Mouse (Mus musculus) left cerebral cortex, adult 8-10 months (tissue): ENCODE results near the gene Emilin1. TPM values are rescaled to one million over a fixed set of nuclear protein-coding genes. Genes with fewer than 3 reads are reported as not detected.
A peak's percentile ranks its signal among the peaks of the same experiment; 100 is the strongest.

Experiments used
- DNase-seq, 2 experiments: peaks; one replicate each; pipeline ENCODE4 v3.0.0; 2022; ENCODE audit warnings: low spot score in 2 of 2
- total RNA-seq, 4 experiments: library from RNA; stranded (reverse); gene quantifications; 2 replicates each; pipeline ENCODE4 v1.2.4; 2022

Gene Emilin1
- total RNA-seq, 4 experiments from 2014 or later, result 2.3 to 4.2 (median 2.8) TPM

DNA sequence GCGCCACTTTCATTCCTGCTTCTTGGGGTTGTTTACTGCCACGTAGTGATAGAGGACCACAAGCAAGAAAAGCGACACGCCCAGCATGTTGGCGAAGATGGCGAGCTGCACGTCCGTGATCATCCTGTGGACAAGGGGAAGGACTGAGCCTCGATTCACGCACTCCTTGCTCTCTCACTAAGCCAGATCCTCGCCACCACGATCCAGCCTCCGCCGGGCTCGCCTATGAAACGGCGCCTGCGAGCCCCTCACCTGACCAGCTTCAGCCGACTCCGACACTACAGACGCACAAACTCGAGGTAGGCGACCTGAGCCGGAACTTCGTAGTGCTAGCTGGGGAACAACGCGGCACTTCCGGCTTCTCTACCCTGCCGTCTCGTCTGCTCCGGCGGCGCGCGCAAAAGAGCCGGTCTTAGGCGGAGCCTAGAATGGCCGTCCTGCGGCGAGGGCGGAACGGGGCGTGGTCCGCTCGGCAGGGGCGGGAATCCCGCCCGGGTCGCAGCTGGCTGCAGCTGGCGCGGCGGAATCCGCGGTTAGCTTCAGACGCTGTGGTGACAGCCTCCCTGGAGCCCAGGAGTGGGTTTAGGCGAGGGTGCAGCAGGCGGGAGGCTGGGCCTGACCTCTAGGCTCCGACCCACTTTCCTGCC lies 5.7 kb upstream of the Emilin1 start, which contains the start of gene Ost4:
Ost4 (minus strand) TSS at position 376 of the 647 bp plus-strand sequence.
- peak; percentile 86 to 94 for DNase-seq

DNA sequence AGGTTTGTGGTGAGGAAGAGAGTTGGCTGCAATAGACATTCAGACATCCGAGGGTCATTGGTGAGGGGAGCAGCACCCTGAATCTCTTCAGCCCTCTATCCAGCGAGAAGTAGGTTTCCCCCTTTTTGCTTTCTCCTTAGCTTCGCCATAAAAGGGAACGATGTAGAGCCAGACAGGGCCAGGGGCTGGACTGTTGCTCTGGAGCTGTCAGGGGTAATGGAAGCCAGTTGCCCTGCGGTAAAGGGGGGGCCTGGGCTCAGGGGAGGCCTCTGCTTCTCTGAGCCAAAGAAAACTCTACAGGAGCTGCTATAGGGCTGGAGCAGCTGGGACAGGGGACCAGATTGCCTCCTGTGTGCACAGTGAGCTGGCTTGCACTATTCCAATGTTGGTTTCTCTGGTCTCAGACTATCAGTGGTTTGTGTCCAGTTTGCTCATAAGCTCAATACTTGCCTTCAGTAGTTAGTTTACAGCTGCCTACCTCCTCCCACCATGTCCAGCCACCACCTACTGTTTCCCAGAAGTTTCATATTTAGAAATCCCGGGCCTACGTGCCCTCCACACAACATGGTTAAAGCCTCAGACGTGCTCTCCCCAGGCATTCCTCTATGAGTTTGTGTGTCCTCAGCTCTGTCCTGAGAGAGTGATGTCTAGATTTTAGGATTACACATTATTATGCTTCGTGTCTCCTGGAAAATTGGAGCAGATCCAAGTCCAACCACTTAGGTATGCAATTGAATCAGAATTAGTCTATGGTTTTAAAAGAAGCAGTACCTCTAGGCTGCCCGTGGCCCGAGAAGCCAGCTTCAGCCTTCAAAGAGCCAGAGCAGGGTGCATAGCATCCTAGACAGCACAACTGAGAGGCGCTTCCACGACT lies 4.5 kb upstream of the Emilin1 start:
- no peak for DNase-seq

DNA sequence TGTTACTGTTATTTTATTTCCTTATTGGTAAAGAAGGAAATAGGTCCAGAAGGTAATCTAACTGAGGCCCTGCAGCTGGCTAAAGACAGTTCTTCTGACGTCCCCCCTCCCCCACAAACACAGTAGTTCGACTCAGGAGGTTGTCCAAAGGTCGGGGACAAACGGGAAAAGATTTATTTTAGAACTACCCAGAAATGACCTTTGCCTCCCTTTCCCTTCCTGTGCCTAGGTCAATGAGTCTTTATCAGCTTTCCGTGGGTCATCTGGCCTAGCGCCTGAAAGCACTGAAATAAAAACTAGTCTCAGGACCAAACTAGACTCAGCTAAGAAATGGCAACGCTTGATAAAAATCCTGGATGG lies 3.9 kb upstream of the Emilin1 start:
- no peak for DNase-seq

DNA sequence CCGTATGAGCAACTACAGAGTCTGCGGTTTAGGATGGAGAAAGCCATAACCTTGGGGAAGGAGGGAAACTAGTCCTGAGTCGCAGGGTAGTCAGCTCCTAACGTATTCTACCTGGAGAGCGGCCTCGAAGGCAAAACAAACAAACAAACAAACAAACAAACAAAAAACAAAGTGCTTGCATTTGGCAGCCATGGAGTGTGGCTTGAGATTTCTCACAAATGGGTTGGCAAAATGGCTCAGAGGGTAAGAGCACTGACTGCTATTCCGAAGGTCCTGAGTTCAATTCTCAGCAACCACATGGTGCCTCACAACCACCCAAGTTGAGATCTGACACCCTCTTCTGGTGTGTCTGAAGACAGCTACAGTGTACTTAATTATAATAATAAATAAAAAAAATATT lies 3.3 kb upstream of the Emilin1 start:
- no peak for DNase-seq

DNA sequence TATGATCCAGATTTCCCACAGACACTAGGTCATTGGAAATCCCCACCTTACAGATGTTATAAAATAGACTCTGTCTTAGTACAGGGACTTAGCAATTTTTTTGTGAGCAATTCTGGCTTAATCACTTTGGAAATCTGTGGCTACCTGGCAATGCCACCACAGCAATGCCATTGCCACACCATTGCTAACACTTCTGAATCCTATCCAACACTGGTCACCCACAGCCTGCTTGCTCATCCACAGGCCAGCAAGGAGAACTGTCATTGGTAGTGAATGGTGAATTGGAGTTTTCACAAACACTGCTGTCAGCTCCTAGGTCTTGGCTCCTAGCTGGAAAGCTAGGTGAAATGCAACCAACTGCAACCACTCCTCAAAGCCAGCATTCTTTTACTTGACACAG lies 2.7 kb upstream of the Emilin1 start:
- DNase-seq, result no peak

DNA sequence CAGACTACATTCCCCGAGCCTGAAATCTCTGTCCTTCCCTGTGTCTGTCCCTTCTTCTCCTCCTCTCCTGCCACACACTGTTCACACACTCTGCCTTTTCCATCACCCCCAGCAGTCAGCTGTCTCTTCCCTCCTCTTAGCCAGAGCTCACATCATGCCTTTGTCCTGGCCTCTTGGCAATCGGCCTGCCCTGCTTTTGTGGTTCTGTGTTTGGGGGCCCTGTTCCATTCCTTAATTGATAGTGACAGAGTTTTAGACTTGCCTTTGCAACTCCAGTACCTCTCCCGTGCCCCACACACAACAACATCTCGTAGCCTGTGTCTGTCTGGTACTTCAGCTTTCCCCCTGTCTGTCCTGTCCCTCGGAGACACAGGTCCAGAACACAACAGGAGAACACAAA lies 1.0 kb upstream of the Emilin1 start:
- DNase-seq, result no peak

DNA sequence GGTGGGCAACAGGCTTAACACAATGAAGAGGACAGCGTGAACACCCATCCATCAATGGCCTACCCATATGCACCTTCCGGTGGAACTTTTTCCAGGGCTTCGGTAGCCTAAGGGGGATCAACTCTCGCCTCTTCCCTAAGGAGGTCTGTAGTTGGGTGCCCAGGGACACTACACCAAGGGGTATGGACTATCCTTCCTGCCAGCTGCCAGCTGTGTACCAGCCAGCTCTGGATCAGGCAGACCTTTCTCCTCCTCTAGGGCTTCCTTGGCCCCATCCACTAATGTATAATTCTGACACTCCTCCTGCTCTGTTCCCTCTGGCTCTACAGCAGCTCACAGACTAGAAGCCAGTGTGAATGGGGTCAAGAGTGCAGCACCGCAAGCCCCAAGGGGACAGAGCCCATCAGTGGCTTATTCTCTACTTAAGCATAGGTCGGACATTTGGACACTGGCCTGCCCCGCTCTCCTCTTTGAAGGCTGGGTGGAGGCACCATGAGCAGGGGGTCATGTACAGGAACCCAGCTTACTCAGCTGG lies 966 bp downstream of the Emilin1 start:
- DNase-seq, result no peak

DNA sequence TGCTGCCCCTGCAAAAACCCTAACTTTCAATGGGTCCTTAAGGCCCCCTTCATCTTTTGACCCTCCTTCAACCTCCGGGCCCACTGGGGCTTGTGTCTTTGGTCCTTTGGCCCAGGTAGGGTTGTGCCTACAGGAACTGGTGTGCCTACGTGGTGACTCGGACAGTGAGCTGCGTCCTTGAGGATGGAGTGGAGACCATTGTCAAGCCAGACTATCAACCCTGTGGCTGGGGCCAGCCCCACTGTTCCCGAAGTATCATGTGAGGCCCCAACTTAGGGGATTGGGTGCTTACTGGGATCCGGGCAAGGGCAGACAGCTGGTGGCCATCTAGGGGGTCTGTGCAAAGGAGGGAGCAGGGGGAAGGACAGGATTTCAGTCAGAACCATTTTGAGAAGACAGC lies 1.6 kb downstream of the Emilin1 start:
- no peak for DNase-seq

DNA sequence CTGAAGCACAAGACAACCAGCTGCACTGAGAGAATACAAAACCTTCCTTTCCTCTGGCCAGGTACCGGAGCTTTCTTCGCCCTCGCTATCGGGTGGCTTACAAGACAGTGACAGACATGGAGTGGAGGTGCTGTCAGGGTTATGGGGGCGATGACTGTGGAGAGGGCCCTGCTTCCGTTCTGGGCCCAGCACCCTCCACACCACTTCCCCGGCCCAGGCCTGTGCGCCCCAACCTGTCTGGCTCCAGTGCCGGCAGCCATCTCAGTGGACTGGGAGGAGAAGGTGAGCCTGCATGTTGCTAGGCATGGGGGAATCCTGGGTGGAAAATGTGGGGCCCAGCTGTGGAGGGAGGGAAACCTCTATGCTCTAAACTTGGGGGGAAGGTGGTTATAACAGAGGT lies 2.3 kb downstream of the Emilin1 start:
- no peak for DNase-seq

DNA sequence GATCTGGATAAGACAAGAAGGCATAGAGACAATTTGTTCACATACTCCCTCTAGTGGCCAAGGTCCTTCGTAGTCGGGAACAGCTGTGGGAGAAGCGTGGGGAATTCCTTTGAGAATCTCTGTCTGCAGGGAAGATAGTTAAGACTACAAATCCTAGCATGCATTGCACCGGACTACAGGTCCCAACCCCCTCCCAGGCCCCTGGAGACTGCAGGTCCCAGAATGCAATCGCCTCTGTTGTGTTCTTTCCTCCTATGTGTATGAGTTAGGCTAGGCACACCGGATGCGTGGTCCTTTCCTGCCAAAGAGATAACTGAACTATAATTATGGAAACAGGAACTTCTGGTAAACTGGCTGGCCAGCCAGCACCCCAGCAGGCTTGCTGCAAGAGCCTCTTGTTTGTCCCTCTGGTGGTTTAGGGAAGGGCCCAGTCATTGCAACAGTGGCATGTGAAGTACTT lies 2.8 kb downstream of the Emilin1 start:
- peak; percentile 61 to 96 for DNase-seq

DNA sequence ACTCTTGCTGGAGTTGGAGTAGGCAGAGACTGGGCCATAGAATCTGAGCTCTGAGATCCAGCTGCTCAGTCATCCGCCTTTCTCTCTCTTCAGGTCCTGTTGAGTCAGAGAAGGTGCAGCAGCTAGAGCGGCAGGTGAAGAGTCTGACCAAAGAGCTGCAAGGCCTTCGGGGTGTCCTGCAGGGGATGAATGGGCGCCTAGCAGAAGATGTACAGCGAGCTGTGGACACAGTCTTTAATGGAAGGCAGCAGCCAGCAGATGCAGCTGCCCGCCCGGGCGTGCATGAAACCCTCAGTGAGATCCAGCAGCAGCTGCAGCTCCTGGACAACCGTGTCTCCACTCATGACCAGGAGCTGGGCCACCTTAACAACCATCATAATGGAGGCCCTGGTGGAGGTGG lies 3.6 kb downstream of the Emilin1 start:
- DNase-seq, result no peak

DNA sequence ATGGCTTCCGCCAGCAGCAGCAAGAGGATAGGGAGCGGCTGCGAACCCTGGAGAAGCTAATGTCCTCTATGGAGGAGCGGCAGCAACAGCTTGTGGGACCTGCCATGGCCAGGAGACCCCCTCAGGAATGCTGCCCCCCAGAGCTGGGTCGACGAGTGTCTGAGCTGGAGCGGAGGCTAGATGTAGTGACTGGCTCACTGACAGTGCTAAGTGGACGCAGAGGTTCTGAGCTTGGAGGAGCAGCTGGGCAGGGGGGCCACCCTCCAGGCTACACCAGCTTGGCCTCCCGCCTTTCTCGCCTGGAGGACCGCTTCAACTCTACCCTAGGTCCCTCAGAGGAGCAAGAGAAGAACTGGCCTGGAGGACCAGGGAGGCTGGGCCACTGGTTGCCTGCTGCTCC lies 4.1 kb downstream of the Emilin1 start:
- no peak for DNase-seq

DNA sequence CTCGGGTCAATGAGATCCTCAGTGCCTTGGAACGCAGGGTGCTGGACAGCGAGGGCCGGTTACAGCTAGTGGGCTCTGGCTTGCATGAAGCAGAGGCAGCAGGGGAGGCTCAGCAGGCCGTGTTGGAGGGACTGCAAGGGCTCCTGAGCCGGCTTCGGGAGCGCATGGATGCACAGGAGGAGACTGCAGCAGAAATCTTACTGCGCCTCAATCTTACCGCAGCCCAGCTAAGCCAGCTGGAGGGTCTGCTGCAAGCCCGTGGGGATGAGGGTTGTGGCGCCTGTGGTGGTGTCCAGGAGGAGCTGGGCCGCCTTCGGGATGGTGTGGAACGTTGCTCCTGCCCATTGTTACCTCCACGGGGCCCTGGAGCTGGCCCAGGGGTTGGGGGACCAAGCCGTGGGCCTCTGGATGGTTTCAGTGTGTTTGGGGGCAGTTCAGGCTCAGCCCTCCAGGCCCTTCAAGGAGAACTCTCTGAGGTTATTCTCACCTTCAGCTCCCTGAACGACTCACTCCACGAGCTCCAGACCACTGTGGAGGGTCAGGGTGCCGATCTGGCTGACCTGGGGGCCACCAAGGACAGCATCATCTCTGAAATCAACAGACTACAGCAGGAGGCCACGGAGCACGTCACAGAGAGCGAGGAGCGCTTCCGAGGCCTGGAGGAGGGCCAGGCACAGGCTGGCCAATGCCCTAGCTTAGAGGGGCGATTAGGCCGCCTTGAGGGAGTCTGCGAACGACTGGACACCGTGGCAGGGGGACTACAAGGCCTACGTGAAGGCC lies 4.9 kb downstream of the Emilin1 start:
- no peak for DNase-seq

DNA sequence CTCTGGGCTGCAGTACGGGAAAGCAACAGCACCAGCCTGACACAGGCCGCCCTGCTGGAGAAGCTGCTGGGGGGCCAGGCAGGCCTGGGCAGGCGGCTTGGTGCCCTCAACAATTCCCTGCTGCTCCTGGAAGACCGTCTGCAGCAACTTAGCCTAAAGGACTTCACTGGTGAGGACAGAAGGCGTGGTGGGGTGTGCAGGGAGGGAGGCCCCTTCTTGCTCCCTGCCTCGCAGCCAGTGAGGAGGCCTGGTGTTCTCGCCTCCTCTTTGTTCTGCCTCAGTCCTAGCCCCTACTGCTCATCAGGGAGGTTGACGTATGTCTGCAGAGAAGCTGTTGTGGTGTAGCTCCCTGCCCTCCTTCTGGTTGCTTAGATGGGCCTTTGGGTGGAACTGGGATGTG lies 5.5 kb downstream of the Emilin1 start:
- DNase-seq, result no peak

DNA sequence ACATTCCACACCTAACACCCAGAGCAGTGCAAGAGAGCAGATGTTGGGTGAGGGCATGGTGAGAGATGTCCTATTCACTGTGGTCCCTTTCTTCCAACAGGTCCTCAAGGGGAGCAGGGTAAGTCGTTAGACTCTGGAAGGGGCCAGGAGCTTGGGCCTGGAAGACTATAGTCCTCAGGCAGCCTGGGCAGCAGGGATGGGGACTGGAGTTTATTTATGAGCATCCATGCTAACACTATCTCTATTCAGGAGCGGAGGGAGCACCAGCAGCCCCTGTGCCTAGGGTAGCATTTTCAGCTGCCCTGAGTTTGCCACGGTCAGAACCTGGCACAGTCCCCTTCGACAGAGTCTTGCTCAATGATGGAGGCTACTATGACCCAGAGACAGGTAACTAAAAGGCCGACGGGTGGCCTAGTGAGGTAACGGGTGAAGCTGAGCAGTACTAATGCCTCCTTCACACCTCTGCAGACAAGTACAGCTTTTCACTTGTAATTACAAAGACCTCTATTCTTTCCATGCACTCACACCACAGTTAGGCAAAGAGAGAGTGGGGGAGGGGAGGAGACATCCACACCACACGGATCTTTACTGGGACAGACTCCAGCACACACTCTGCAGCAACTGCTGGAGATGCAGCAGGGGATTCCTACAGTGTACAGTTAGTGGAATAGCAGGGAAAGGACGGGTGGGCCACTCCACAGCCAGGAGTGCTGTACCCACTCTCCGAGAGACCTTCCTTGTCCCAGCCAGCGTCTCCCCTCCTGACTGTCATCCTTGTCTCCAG lies 6.8 kb downstream of the Emilin1 start:
- DNase-seq, result no peak

DNA sequence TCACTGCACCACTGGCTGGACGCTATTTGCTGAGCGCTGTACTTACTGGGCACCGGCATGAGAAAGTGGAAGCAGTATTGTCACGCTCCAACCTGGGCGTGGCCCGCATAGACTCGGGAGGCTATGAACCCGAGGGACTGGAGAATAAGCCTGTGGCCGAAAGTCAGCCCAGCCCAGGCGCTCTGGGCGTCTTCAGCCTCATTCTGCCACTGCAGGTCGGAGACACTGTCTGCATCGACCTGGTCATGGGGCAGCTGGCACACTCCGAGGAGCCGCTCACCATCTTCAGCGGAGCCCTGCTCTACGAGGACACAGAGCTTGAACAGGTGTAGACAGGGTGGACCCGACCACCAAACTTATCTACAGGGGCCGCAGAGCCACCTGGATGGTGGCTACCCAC lies 7.4 kb downstream of the Emilin1 start:
- no peak for DNase-seq

DNA sequence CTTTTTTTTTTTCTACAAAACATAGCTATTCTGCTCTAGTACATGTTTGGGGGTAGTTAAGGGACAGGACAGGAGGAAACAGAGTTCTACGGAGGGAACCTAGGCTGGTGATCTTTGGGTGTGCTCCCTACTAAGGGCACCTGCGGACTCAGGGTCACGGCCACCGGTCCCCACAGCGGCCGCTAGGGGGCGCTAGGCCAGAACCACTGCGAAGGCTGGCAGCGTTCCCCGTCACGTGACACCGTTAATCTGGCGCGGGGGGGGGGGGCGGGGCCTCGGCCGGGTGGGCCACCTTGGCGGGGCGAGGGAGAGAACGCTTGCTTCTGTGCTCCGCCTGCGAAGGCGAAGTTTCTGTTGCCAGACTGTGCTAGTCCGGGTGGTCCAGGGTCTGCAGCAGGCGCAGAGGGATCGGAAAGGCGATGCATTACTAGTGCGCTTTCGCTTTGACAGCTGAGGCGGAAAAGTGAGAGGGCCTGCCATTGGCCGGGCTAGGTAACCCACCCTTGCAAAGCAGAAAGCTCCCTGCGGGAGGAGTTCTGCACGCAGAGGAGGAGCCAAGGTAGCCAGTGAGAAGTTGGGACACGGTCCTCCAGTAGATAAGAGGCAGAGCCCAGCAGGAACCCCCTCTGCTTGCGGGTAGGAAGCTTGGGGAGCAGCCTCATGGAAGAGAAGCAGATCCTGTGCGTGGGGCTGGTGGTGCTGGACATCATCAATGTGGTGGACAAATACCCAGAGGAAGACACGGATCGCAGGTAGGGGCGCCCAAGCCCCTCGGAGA lies 8.2 kb downstream of the Emilin1 start, which contains the start of gene Khk:
Khk (plus strand) TSS at position 176 of the 778 bp plus-strand sequence.
- peak; percentile 75 to 84 for DNase-seq

DNA sequence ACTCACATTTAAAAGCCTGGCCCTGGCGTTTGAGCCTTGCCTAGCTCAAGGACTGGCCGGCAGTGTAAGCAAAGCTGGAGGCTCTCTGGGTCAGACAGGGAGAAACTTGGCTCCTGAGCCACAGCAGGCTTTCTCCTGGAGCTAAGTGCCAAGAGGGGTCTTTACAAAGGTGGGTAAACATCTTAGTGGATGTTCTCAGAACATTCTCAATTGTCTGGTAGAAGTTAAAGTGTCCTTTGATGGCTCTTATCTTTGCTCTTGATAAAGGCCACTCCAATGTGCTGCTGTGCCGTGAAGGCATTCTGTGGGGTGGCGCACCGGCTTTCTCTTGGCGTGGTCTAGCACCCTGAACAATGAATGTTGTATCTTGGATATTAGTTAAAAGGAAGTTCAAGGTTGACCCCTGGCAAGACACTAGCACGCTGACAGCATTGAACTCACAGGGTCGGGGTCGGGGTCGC lies 9.4 kb downstream of the Emilin1 start:
- DNase-seq, result no peak

DNA sequence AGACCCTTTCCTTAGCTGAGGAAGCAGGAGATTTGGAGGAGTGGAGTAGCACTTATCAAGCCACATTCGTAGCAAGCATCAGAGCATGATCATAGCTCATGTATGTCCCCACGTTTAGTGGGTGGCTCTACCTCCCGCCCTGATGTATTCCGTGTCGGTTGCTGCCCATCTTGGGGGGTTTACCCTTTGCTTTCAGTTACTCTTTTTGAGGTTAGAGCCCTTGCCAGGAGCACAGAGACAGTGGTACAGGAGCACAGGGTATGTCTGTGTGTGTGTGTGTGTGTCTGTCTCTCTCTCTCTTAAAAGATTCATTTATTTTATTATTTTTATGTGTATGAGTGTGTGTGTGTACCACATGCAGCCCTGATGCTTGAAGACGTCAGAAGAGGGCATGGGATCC lies 9.9 kb downstream of the Emilin1 start:
- DNase-seq, result no peak

DNA sequence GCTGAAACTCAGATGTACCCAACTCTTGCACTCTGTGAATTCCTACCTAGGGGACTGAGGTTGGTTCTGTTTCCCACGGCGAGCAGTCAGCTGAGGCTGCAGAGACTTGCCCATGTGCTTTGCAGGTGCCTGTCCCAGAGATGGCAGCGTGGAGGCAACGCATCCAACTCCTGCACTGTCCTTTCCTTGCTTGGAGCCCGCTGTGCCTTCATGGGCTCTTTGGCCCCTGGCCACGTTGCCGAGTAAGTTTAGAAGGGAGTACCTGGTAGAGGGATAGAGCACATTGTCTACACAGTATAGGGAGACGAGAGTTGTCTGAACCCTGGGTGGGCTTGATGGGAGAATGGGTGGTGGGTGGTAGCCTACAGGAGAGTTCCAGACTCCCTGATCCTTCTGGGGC lies 11.4 kb downstream of the Emilin1 start:
- no peak for DNase-seq
